Mouse (Mus musculus): Measurements from ENCODE around the gene Pik3c2g. TPM values are rescaled to one million over a fixed set of nuclear protein-coding genes. Genes with fewer than 3 reads are reported as not detected.

Pik3c2g gene
- polyA plus RNA-seq, 1 experiment, result not detected

DNA sequence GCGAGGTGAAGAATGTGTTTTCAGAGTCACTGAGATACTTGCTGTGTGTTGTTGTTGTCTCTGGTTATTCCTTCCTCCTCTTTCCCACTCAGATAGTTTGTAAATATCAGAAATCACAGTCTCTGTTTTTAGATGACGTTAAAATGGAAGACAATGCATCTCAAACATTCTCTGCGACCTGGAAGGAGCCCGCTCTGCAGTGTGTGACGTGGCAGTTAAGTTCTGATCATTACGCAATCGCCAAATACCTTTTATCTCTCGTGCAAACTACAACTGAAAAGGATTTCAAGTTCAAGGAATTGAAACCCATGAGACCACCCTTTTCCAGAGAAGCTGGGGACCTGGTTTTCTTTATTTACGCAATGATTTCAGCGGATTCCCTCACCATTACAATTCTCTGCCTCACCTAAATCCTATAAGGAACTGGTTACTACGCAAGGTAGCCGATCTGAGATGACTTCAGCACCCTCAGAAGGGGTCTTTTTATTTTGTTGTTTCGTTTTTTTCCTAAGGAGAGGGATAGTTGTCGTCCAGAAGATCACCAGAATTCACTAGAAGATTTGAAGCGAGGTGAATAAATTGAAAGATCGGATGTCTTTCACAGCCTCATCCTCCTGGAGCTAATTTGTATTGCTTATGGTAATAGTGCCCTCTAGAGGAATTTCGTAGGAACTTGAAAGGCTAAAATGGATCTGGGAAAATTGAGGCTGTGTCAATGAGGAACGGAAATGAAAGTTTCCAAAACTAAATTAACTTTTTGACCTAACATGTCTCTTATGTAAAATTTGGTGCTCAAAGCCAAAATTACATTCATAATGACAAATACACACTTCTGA is 9.8 kb upstream of the Pik3c2g start:
- no peak overlapping the region for H3K27ac ChIP-seq (ENCODE audit: insufficient read depth, low read length)
- H3K27me3 ChIP-seq (ENCODE audit: control insufficient read depth, insufficient read depth, low read length, poor library complexity, severe bottlenecking), result no peaks in the 10 kb centered on the region
- no peak overlapping the region for H3K9ac ChIP-seq (ENCODE audit: low read depth, poor library complexity, severe bottlenecking)
- H3K36me3 ChIP-seq (ENCODE audit: control insufficient read depth, insufficient read depth, low read length, poor library complexity, severe bottlenecking), result no peaks in the 10 kb centered on the region
- TF ChIP-seq EP300 (IDR thresholded peaks at IDR 0.05; ENCODE audit: insufficient read depth, low read depth, low read length) (no peak), CTCF (IDR thresholded peaks at IDR 0.05; ENCODE audit: low read depth, low read length) (no peak), POLR2A (IDR thresholded peaks at IDR 0.05; ENCODE audit: insufficient read depth, low read length) (no peak)
- no peaks in the 10 kb centered on the region for H3K4me1 ChIP-seq (ENCODE audit: control insufficient read depth, insufficient read depth, low read length)
- H3K4me3 ChIP-seq (ENCODE audit: low read depth, low read length), result no peak overlapping the region
- no peaks in the 10 kb centered on the region for H3K9me3 ChIP-seq (replicated peaks; ENCODE audit: control insufficient read depth, insufficient read depth, low read length, poor library complexity, severe bottlenecking)

- no peak for TF ChIP-seq CTCF (IDR thresholded peaks at IDR 0.05; ENCODE audit: low read depth, low read length)
- TF ChIP-seq POLR2A (IDR thresholded peaks at IDR 0.05; ENCODE audit: insufficient read depth, low read length), result no peak
- no peak overlapping the region for H3K4me3 ChIP-seq (ENCODE audit: low read depth, low read length)
- no peaks in the 10 kb centered on the region; the same call in 1 of the 2 replicates for H3K27me3 ChIP-seq (ENCODE audit: control insufficient read depth, insufficient read depth, low read length, poor library complexity, severe bottlenecking)
- H3K9ac ChIP-seq (ENCODE audit: low read depth, poor library complexity, severe bottlenecking), result no peak overlapping the region
- H3K9me3 ChIP-seq (replicated peaks; ENCODE audit: control insufficient read depth, insufficient read depth, low read length, poor library complexity, severe bottlenecking), result no peaks in the 10 kb centered on the region
- no peak overlapping the region for H3K27ac ChIP-seq (ENCODE audit: insufficient read depth, low read length)
- no peaks in the 10 kb centered on the region for H3K36me3 ChIP-seq (ENCODE audit: control insufficient read depth, insufficient read depth, low read length, poor library complexity, severe bottlenecking)
- no peaks in the 10 kb centered on the region for H3K4me1 ChIP-seq (ENCODE audit: control insufficient read depth, insufficient read depth, low read length)
These were observed 457 bp downstream of the Pik3c2g start for GRCm38 (mm10) chr6:139587478-139587877.

DNA sequence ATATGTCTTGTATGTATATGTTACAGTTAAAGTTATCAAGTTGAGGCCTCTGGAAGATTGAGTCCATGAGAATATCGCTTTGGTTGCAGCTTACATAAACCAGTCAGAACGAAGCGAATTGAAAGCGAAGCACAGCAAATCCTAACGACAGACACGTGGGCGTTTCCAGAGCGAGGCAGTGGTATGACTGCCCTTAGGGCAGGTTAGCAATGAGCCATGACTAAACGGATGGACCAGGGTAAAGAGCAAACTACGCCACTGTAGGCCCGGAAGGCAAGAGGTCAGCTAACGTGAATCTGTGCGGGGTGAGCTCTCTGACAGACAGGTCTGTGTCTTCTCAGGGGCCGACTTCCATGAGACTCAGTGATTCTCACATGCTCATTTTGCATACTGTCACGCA is 1.4 kb downstream of the Pik3c2g start:
- Histone ChIP-seq H3K36me3 (ENCODE audit: control insufficient read depth, insufficient read depth, low read length, poor library complexity, severe bottlenecking) (no peaks in the 10 kb centered on the region), H3K9me3 (replicated peaks; ENCODE audit: control insufficient read depth, insufficient read depth, low read length, poor library complexity, severe bottlenecking) (no peaks in the 10 kb centered on the region), H3K27me3 (ENCODE audit: control insufficient read depth, insufficient read depth, low read length, poor library complexity, severe bottlenecking) (no peaks in the 10 kb centered on the region; the same call in 1 of the 2 replicates), H3K27ac (ENCODE audit: insufficient read depth, low read length) (no peak overlapping the region), H3K4me1 (ENCODE audit: control insufficient read depth, insufficient read depth, low read length) (no peaks in the 10 kb centered on the region), H3K4me3 (ENCODE audit: low read depth, low read length) (no peak overlapping the region), H3K9ac (ENCODE audit: low read depth, poor library complexity, severe bottlenecking) (no peak overlapping the region)
- TF ChIP-seq POLR2A (IDR thresholded peaks at IDR 0.05; ENCODE audit: insufficient read depth, low read length) (no peak), CTCF (IDR thresholded peaks at IDR 0.05; ENCODE audit: low read depth, low read length) (no peak), EP300 (IDR thresholded peaks at IDR 0.05; ENCODE audit: insufficient read depth, low read depth, low read length) (no peak)

DNA sequence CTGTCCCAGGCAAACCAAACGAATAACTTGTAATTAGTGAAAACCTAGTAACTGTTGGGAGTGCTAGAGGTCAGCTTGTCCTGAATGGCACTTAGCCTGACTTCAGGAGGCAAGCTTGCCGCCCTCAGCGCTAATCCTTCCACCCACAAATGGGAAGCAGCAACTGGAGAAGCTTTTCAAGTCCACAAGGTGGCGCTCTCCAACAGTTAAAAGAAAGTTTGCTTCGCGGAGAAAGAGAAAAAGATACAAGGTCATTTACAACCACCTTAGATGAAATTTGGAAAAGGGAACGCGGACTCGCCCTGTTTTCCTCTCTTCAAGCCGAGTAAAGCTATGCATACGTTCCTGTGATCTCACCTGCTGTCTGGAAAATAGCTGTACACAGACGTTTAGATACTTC is 2.3 kb downstream of the Pik3c2g start:
- Histone ChIP-seq H3K4me3 (ENCODE audit: low read depth, low read length) (no peak overlapping the region), H3K27me3 (ENCODE audit: control insufficient read depth, insufficient read depth, low read length, poor library complexity, severe bottlenecking) (no peaks in the 10 kb centered on the region; the same call in 1 of the 2 replicates), H3K36me3 (ENCODE audit: control insufficient read depth, insufficient read depth, low read length, poor library complexity, severe bottlenecking) (no peaks in the 10 kb centered on the region), H3K9me3 (replicated peaks; ENCODE audit: control insufficient read depth, insufficient read depth, low read length, poor library complexity, severe bottlenecking) (no peaks in the 10 kb centered on the region), H3K27ac (ENCODE audit: insufficient read depth, low read length) (no peak overlapping the region), H3K4me1 (ENCODE audit: control insufficient read depth, insufficient read depth, low read length) (no peaks in the 10 kb centered on the region), H3K9ac (ENCODE audit: low read depth, poor library complexity, severe bottlenecking) (no peak overlapping the region)
- TF ChIP-seq EP300 (IDR thresholded peaks at IDR 0.05; ENCODE audit: insufficient read depth, low read depth, low read length) (no peak), CTCF (IDR thresholded peaks at IDR 0.05; ENCODE audit: low read depth, low read length) (peak; percentile 46)

DNA sequence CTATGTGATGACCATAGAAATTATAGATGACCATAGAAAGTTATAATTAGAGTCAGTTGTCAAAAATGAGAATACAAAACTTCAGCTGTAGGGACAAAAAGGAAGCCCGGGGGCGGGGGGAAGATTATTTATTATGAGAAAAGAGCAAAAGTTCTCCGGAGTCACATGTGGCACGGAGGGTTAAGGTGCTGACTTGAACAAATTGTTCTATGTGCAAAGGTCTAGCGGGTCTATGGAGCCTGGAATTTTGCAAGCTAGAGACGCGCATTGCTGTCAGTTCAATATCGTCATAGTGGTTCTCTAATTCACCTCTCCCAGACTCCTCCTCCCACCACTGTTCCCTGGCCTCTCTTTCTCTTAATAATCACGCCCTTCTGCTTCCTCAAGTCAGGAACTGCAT is 2.8 kb downstream of the Pik3c2g start:
- Histone ChIP-seq H3K4me1 (ENCODE audit: control insufficient read depth, insufficient read depth, low read length) (no peaks in the 10 kb centered on the region), H3K36me3 (ENCODE audit: control insufficient read depth, insufficient read depth, low read length, poor library complexity, severe bottlenecking) (no peaks in the 10 kb centered on the region), H3K9ac (ENCODE audit: low read depth, poor library complexity, severe bottlenecking) (no peak overlapping the region), H3K4me3 (ENCODE audit: low read depth, low read length) (no peak overlapping the region), H3K27ac (ENCODE audit: insufficient read depth, low read length) (no peak overlapping the region), H3K27me3 (ENCODE audit: control insufficient read depth, insufficient read depth, low read length, poor library complexity, severe bottlenecking) (no peaks in the 10 kb centered on the region; the same call in 1 of the 2 replicates), H3K9me3 (replicated peaks; ENCODE audit: control insufficient read depth, insufficient read depth, low read length, poor library complexity, severe bottlenecking) (no peaks in the 10 kb centered on the region)
- TF ChIP-seq CTCF (IDR thresholded peaks at IDR 0.05; ENCODE audit: low read depth, low read length), result no peak
- no peak for TF ChIP-seq POLR2A (IDR thresholded peaks at IDR 0.05; ENCODE audit: insufficient read depth, low read length)
- no peak for TF ChIP-seq EP300 (IDR thresholded peaks at IDR 0.05; ENCODE audit: insufficient read depth, low read depth, low read length)

DNA sequence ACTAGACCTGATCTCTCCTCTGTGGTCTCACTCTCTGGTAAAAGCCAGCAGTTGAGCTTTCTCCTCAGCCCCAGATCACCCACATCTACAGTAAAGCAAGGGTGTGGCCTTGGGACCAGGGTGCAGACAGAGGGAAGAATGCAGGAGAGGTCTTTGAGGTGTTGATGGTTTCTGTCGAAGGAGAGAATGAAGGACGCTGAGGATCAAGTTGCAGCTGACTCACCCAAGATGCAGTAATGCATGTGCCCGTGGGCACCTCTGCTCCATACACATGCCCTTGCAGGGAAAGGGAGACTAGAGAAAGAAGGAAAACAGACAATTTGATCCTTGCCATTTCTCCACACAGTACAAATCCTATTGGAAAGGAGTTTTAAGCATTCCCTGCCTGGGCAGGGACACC is 5.1 kb downstream of the Pik3c2g start:
- Histone ChIP-seq H3K4me3 (ENCODE audit: low read depth, low read length) (no peak overlapping the region), H3K9ac (ENCODE audit: low read depth, poor library complexity, severe bottlenecking) (no peak overlapping the region), H3K4me1 (ENCODE audit: control insufficient read depth, insufficient read depth, low read length) (no peaks in the 10 kb centered on the region)

More for the DNA sequence above, 5.1 kb downstream of the Pik3c2g start:
- Histone ChIP-seq H3K9me3 (replicated peaks; ENCODE audit: control insufficient read depth, insufficient read depth, low read length, poor library complexity, severe bottlenecking) (no peaks in the 10 kb centered on the region), H3K27me3 (ENCODE audit: control insufficient read depth, insufficient read depth, low read length, poor library complexity, severe bottlenecking) (no peaks in the 10 kb centered on the region; the same call in 1 of the 2 replicates), H3K36me3 (ENCODE audit: control insufficient read depth, insufficient read depth, low read length, poor library complexity, severe bottlenecking) (no peaks in the 10 kb centered on the region), H3K27ac (ENCODE audit: insufficient read depth, low read length) (no peak overlapping the region)
- no peak for TF ChIP-seq CTCF (IDR thresholded peaks at IDR 0.05; ENCODE audit: low read depth, low read length)
- no peak for TF ChIP-seq POLR2A (IDR thresholded peaks at IDR 0.05; ENCODE audit: insufficient read depth, low read length)
- TF ChIP-seq EP300 (IDR thresholded peaks at IDR 0.05; ENCODE audit: insufficient read depth, low read depth, low read length), result no peak
